Mouse (Mus musculus): ENCODE data around the gene Naaladl1.

DNA sequence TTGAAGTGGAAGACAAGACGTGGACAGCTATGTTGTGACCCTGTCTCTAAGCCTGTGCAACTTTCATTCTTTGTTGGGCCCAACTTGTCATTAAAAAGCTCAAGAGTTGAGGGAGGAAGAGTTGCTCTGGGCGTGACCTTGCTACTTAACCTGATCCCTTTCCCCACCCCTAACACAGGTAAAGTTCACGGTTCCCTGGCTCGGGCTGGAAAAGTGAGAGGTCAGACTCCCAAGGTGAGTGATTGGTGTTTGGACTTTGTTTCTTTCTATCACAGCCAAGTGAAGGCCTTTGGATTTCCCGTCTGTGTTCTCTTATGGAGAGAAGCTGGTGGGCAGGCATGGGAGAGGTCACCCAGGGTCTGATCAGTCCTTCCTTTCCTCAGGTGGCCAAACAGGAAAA is 46.6 kb upstream of the Naaladl1 start:
- TF ChIP-seq POLR2A (IDR thresholded peaks at IDR 0.05; ENCODE audit: borderline replicate concordance, extremely low read depth, low read depth, low read length) (no peak), CTCF (IDR thresholded peaks at IDR 0.05; ENCODE audit: insufficient read depth, low read length) (no peak)
